Mouse (Mus musculus) heart, embryonic 11.5 days (tissue): Measurements from ENCODE around the gene Zfand3. TPM values are rescaled to one million over a fixed set of nuclear protein-coding genes. Genes with fewer than 3 reads are reported as not detected.
A peak's percentile ranks its signal among the peaks of the same experiment; 100 is the strongest.

Source experiments
- ATAC-seq: fragments of 200-750 bp; cut with Nextera tagmentation; replicated peaks from 2 replicates; pipeline ENCODE4 v1.8.0; 2017; ENCODE audit warnings: moderate library complexity; ENCODE audit not compliant: insufficient number of reproducible peaks, low FRiP score, low TSS enrichment
- H3K27ac ChIP-seq: fragments of 300-500 bp; sonication (generic); 2 replicates; pipeline ENCODE4 v1.5.1; 2014; ENCODE audit warnings: mild to moderate bottlenecking, low read depth, low read length
- H3K27me3 ChIP-seq: fragments of 300-500 bp; sonication (generic); 2 replicates; pipeline ENCODE4 v1.6.1; 2014; ENCODE audit warnings: mild to moderate bottlenecking, low read length, mixed read lengths; ENCODE audit not compliant: control insufficient read depth, insufficient read depth
- H3K36me3 ChIP-seq: fragments of 300-500 bp; sonication (generic); 2 replicates; pipeline ENCODE4 v1.6.1; 2014; ENCODE audit warnings: mild to moderate bottlenecking, low read length, moderate library complexity, mixed read lengths; ENCODE audit not compliant: control insufficient read depth, insufficient read depth
- H3K4me1 ChIP-seq: fragments of 300-500 bp; sonication (generic); 2 replicates; pipeline ENCODE4 v1.6.1; 2014; ENCODE audit warnings: low read length; ENCODE audit not compliant: control insufficient read depth, insufficient read depth
- H3K4me2 ChIP-seq: fragments of 300-500 bp; sonication (generic); 2 replicates; pipeline ENCODE4 v1.6.1; 2014; ENCODE audit warnings: mild to moderate bottlenecking, moderate library complexity
- H3K4me3 ChIP-seq: fragments of 300-500 bp; sonication (generic); 2 replicates; pipeline ENCODE4 v1.5.1; 2014; ENCODE audit warnings: low read depth, low read length
- H3K9ac ChIP-seq: fragments of 300-500 bp; sonication (generic); 2 replicates; pipeline ENCODE4 v1.6.1; 2014; ENCODE audit warnings: mild to moderate bottlenecking, low read depth, low read length, moderate library complexity
- H3K9me3 ChIP-seq: fragments of 300-500 bp; sonication (generic); replicated peaks from 2 replicates; pipeline ENCODE4 v1.6.1; 2016; ENCODE audit warnings: low read length; ENCODE audit not compliant: control insufficient read depth
- WGBS: fragments of 180-500 bp; shearing (Covaris S2); extraction: QIAGEN DNeasy Blood & Tissue Kit; methylation state at CpG from one replicate; pipeline ENCODE4 v1.1.7; 2014; ENCODE audit not compliant: insufficient replicate concordance; 5-methylcytosine and 5-hydroxymethylcytosine counted together
- polyA plus RNA-seq: library from polyadenylated mRNA; unstranded; fragments of >200 nt; fragmentation: Nextera tagmentation; extraction: Ambion mirVana; gene quantifications from 2 replicates; pipeline ENCODE4 v1.2.1, GENCODE M21; 2014

Gene Zfand3
- polyA plus RNA-seq, 1 experiment from 2014 or later = 51.4 TPM

- no peaks in the 10 kb centered on the region for H3K27me3 ChIP-seq
- no peak overlapping the region for H3K4me3 ChIP-seq
- no peaks in the 10 kb centered on the region for H3K36me3 ChIP-seq
- 53% methylated on average over 2 of the region's 2 CpGs for WGBS
- H3K9me3 ChIP-seq = no peaks in the 10 kb centered on the region
- H3K9ac ChIP-seq = no peak overlapping the region
- H3K4me1 ChIP-seq = peaks cover 35% of the 10 kb centered on the region
- H3K27ac ChIP-seq = no peak overlapping the region
- peak overlapping the region; percentile 73 for H3K4me2 ChIP-seq
- ATAC-seq = no peak
Observed at GRCm38 (mm10) chr17:30006877-30007276, 2.3 kb downstream of the Zfand3 start.

- Histone ChIP-seq H3K27ac (0 out of 2 replicates have a peak overlapping the region, but pooled peaks have one; percentile 31), H3K27me3 (no peaks in the 10 kb centered on the region), H3K4me2 (peak overlapping the region; percentile 27), H3K9me3 (no peaks in the 10 kb centered on the region), H3K36me3 (no peaks in the 10 kb centered on the region), H3K4me3 (no peak overlapping the region), H3K9ac (0 out of 2 replicates have a peak overlapping the region, but pooled peaks have one; percentile 30), H3K4me1 (peaks cover 35% of the 10 kb centered on the region)
- WGBS = 43% methylated on average over 6 of the region's 6 CpGs
- ATAC-seq = no peak
Observed at GRCm38 (mm10) chr17:30007883-30008282, 3.4 kb downstream of the Zfand3 start.

GRCm38 (mm10) chr17:30008392-30008791, 3.9 kb downstream of the Zfand3 start:
- no peak for ATAC-seq
- Histone ChIP-seq H3K27ac (no peak overlapping the region), H3K4me1 (peaks cover 32% of the 10 kb centered on the region), H3K4me2 (peak overlapping the region; percentile 16), H3K27me3 (no peaks in the 10 kb centered on the region), H3K9me3 (no peaks in the 10 kb centered on the region), H3K9ac (no peak overlapping the region), H3K4me3 (no peak overlapping the region), H3K36me3 (no peaks in the 10 kb centered on the region)

DNA sequence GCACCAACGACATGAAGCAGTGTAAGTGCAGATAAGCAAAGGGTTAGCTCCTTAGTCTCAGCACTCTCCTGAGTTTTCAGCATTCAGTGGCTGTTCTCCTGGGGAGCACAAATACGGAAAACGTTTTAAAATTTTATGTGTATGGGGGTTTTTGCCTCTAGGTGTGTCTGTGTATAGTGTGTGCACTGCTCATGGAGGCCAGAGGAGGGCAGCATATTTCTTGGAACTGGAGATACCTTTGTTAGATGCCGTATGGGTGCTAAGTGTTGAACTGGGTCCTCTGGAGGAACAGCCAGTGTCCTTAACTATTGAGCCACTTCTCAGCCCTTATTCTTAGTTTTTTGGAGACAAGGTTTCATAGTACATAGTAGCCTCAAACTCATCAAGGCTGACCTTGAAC, 10.1 kb downstream of the Zfand3 start:
- ATAC-seq = no peak
- no peaks in the 10 kb centered on the region for H3K9me3 ChIP-seq
- H3K9ac ChIP-seq = no peak overlapping the region
- no peak overlapping the region for H3K4me2 ChIP-seq
- no peak overlapping the region for H3K4me3 ChIP-seq
- peaks cover 12% of the 10 kb centered on the region for H3K4me1 ChIP-seq
- no peaks in the 10 kb centered on the region for H3K27me3 ChIP-seq
- H3K36me3 ChIP-seq = no peaks in the 10 kb centered on the region
- no peak overlapping the region for H3K27ac ChIP-seq
- WGBS = 92% methylated on average over 4 of the region's 4 CpGs

GRCm38 (mm10) chr17:30018927-30019610, 14.5 kb downstream of the Zfand3 start:
- Histone ChIP-seq H3K27ac (no peak overlapping the region), H3K4me3 (no peak overlapping the region), H3K36me3 (no peaks in the 10 kb centered on the region), H3K4me2 (no peak overlapping the region), H3K4me1 (peaks cover 40% of the 10 kb centered on the region), H3K27me3 (no peaks in the 10 kb centered on the region), H3K9ac (no peak overlapping the region), H3K9me3 (no peaks in the 10 kb centered on the region)
- no peak for ATAC-seq
- WGBS = 74% methylated on average over 12 of the region's 12 CpGs

- no peak overlapping the region for H3K4me3 ChIP-seq
- H3K36me3 ChIP-seq = no peaks in the 10 kb centered on the region
- H3K27me3 ChIP-seq = no peaks in the 10 kb centered on the region
- no peak overlapping the region for H3K4me2 ChIP-seq
- no peak overlapping the region for H3K27ac ChIP-seq
- no peaks in the 10 kb centered on the region for H3K9me3 ChIP-seq
- 82% methylated on average over 6 of the region's 6 CpGs for WGBS
- peaks cover 42% of the 10 kb centered on the region for H3K4me1 ChIP-seq
- no peak for ATAC-seq
- H3K9ac ChIP-seq = no peak overlapping the region
Observed at GRCm38 (mm10) chr17:30019942-30020341, 15.4 kb downstream of the Zfand3 start.

GRCm38 (mm10) chr17:30024651-30025050, 20.1 kb downstream of the Zfand3 start:
- Histone ChIP-seq H3K27me3 (no peaks in the 10 kb centered on the region), H3K9ac (no peak overlapping the region), H3K9me3 (no peaks in the 10 kb centered on the region), H3K4me2 (no peak overlapping the region), H3K27ac (no peak overlapping the region), H3K36me3 (no peaks in the 10 kb centered on the region), H3K4me3 (no peak overlapping the region), H3K4me1 (peaks cover 71% of the 10 kb centered on the region)
- WGBS = 60% methylated on average over 5 of the region's 5 CpGs
- no peak for ATAC-seq

GRCm38 (mm10) chr17:30026617-30027016, 22.1 kb downstream of the Zfand3 start:
- Histone ChIP-seq H3K4me2 (peak overlapping the region; percentile 31), H3K27me3 (no peaks in the 10 kb centered on the region), H3K9me3 (no peaks in the 10 kb centered on the region), H3K36me3 (no peaks in the 10 kb centered on the region), H3K4me1 (peaks cover 63% of the 10 kb centered on the region), H3K9ac (no peak overlapping the region), H3K27ac (peak overlapping the region; percentile 18; the same call in 1 of the 2 replicates), H3K4me3 (no peak overlapping the region)
- no peak for ATAC-seq
- 25% methylated on average over 6 of the region's 6 CpGs for WGBS
